Mouse (Mus musculus) brain, embryonic 14.5 days (tissue): ENCODE data around the gene Phox2b.

Source experiments
- CTCF ChIP-seq: fragments of 200-500 bp; IDR thresholded peaks from 2 replicates; pipeline ENCODE4 v1.5.1; 2012; ENCODE audit warnings: inconsistent platforms, mild to moderate bottlenecking, moderate library complexity, borderline replicate concordance; ENCODE audit not compliant: insufficient read depth, insufficient read length; ENCODE audit errors: extremely low read depth
- POLR2A ChIP-seq: fragments of 200-500 bp; IDR thresholded peaks from 2 replicates; pipeline ENCODE4 v1.6.1; 2012; ENCODE audit warnings: mild to moderate bottlenecking, inconsistent platforms, borderline replicate concordance; ENCODE audit not compliant: poor library complexity, insufficient read depth, insufficient read length, severe bottlenecking; ENCODE audit errors: extremely low read depth

DNA sequence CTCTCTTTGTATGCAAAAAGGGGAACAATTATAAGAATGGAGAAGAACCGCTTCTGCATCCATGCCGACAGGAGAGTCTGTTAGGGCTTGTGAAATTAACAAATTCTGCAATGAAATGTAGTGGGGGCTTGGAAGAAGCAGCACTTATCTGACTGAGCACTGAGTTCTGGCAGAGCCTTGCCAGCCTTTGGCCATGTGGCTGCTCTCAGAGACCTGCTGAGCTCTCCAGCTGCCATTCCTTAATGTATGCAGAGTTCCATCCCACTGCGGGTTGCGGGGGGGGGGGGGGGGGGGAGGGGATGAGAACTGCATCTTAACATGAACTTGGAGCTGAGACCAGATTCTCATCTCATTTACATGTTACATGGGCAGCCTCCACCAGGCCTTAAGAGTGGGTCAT, 38.6 kb downstream of the Phox2b start:
- no peak for TF ChIP-seq POLR2A
- TF ChIP-seq CTCF = no peak
